Mouse (Mus musculus) limb, embryonic 10.5 days (tissue): ENCODE measurements around the gene Gm20403. TPM values are rescaled to one million over a fixed set of nuclear protein-coding genes. Genes with fewer than 3 reads are reported as not detected.

Experiments
- DNase-seq: peaks from one replicate; pipeline ENCODE4 v3.0.0-alpha.2; 2017; ENCODE audit warnings: low spot score
- H3K27ac ChIP-seq: fragments of 300-500 bp; sonication (generic); 2 replicates; pipeline ENCODE4 v1.5.1; 2016; ENCODE audit warnings: mild to moderate bottlenecking
- H3K27me3 ChIP-seq: fragments of 300-500 bp; sonication (generic); 2 replicates; pipeline ENCODE4 v1.6.1; 2016; ENCODE audit warnings: low read depth, mild to moderate bottlenecking; ENCODE audit not compliant: poor library complexity, severe bottlenecking
- H3K36me3 ChIP-seq: fragments of 300-500 bp; sonication (generic); 2 replicates; pipeline ENCODE4 v1.6.1; 2016; ENCODE audit warnings: mild to moderate bottlenecking, moderate library complexity
- H3K4me1 ChIP-seq: fragments of 300-500 bp; sonication (generic); 2 replicates; pipeline ENCODE4 v1.6.1; 2016
- H3K4me3 ChIP-seq: fragments of 300-500 bp; sonication (generic); 2 replicates; pipeline ENCODE4 v1.5.1; 2016; ENCODE audit warnings: mild to moderate bottlenecking, moderate library complexity
- H3K9me3 ChIP-seq: fragments of 300-500 bp; sonication (generic); replicated peaks from 2 replicates; pipeline ENCODE4 v1.6.1; 2016; ENCODE audit warnings: mild to moderate bottlenecking
- WGBS: fragments of 180-500 bp; shearing (Covaris S2); methylation state at CpG from one replicate; pipeline ENCODE4 v1.1.7; 2016; 5-methylcytosine and 5-hydroxymethylcytosine counted together
- polyA plus RNA-seq: library from polyadenylated mRNA; unstranded; fragments of >200 nt; fragmentation: Nextera tagmentation; extraction: Ambion mirVana; gene quantifications from 2 replicates; pipeline ENCODE4 v1.2.1, GENCODE M21; 2016

Gm20403 gene
- not detected in 2 replicates for polyA plus RNA-seq

GRCm38 (mm10) chr12:54986052-54986717 lies at the start of gene Gm20403:
Gene Gm20403, minus strand, starts transcription at chr12:54986529.
- H3K36me3 ChIP-seq = peaks cover 21% of the 10 kb centered on the region
- H3K9me3 ChIP-seq = no peaks in the 10 kb centered on the region
- peaks cover 10% of the 10 kb centered on the region for H3K4me1 ChIP-seq
- H3K4me3 ChIP-seq = peak within 1 kb of the TSS; percentile 77
- H3K27me3 ChIP-seq = no peaks in the 10 kb centered on the region
- H3K27ac ChIP-seq = peak within 1 kb of the TSS; percentile 97
- WGBS = under 1% methylated on average over 53 of the region's 60 CpGs
- DNase-seq = peak; percentile 76

- H3K27me3 ChIP-seq = no peaks in the 10 kb centered on the region
Observed at GRCm38 (mm10) chr12:55027088-55027487, 40.8 kb upstream of the Gm20403 start.

GRCm38 (mm10) chr12:55023284-55023683 lies 37.0 kb upstream of the Gm20403 start:
- Histone ChIP-seq H3K27ac (no peak overlapping the region), H3K4me1 (0 out of 2 replicates have a peak, but pooled peaks cover 4% of the 10 kb centered on the region), H3K27me3 (no peaks in the 10 kb centered on the region), H3K4me3 (no peak overlapping the region), H3K9me3 (no peaks in the 10 kb centered on the region), H3K36me3 (no peaks in the 10 kb centered on the region)
- 84% methylated on average over 2 of the region's 2 CpGs for WGBS
- no peak for DNase-seq

More at GRCm38 (mm10) chr12:55027088-55027487, 40.8 kb upstream of the Gm20403 start:
- Histone ChIP-seq H3K36me3 (no peaks in the 10 kb centered on the region), H3K4me3 (no peak overlapping the region), H3K4me1 (no peaks in the 10 kb centered on the region), H3K9me3 (no peaks in the 10 kb centered on the region), H3K27ac (no peak overlapping the region)
- DNase-seq = no peak
- WGBS = 41% methylated on average over 3 of the region's 3 CpGs

- 89% methylated on average over 7 of the region's 7 CpGs for WGBS
- no peak overlapping the region for H3K27ac ChIP-seq
- peaks cover 23% of the 10 kb centered on the region for H3K4me1 ChIP-seq
- no peak overlapping the region for H3K4me3 ChIP-seq
- no peak for DNase-seq
- H3K27me3 ChIP-seq = no peaks in the 10 kb centered on the region
- no peaks in the 10 kb centered on the region for H3K36me3 ChIP-seq
- no peaks in the 10 kb centered on the region for H3K9me3 ChIP-seq
Observed at GRCm38 (mm10) chr12:55019421-55019877, 33.1 kb upstream of the Gm20403 start.

GRCm38 (mm10) chr12:55017119-55017721 lies 30.9 kb upstream of the Gm20403 start:
- no peaks in the 10 kb centered on the region for H3K36me3 ChIP-seq
- H3K27ac ChIP-seq = peak overlapping the region; percentile 23; the same call in 1 of the 2 replicates
- H3K27me3 ChIP-seq = no peaks in the 10 kb centered on the region
- no peak overlapping the region for H3K4me3 ChIP-seq
- H3K4me1 ChIP-seq = peaks cover 23% of the 10 kb centered on the region
- H3K9me3 ChIP-seq = no peaks in the 10 kb centered on the region
- WGBS = 62% methylated on average over 9 of the region's 9 CpGs
- DNase-seq = no peak

- H3K27ac ChIP-seq = peak overlapping the region; percentile 23; the same call in 1 of the 2 replicates
- WGBS = 80% methylated on average over 8 of the region's 8 CpGs
- no peaks in the 10 kb centered on the region for H3K36me3 ChIP-seq
- no peak for DNase-seq
- H3K27me3 ChIP-seq = no peaks in the 10 kb centered on the region
- peaks cover 23% of the 10 kb centered on the region for H3K4me1 ChIP-seq
- no peaks in the 10 kb centered on the region for H3K9me3 ChIP-seq
- H3K4me3 ChIP-seq = no peak overlapping the region
Observed at GRCm38 (mm10) chr12:55016339-55017118, 30.2 kb upstream of the Gm20403 start.

- Histone ChIP-seq H3K27ac (no peak overlapping the region), H3K4me1 (peaks cover 23% of the 10 kb centered on the region), H3K27me3 (no peaks in the 10 kb centered on the region), H3K36me3 (no peaks in the 10 kb centered on the region), H3K4me3 (no peak overlapping the region), H3K9me3 (no peaks in the 10 kb centered on the region)
- WGBS = 46% methylated on average over 5 of the region's 5 CpGs
- DNase-seq = peak; percentile 51
Observed at GRCm38 (mm10) chr12:55015428-55015827, 29.1 kb upstream of the Gm20403 start.

- H3K27ac ChIP-seq = no peak within 1 kb of the TSS
- no peaks in the 10 kb centered on the region for H3K36me3 ChIP-seq
- H3K4me3 ChIP-seq = no peak within 1 kb of the TSS
- no peaks in the 10 kb centered on the region for H3K27me3 ChIP-seq
- no peaks in the 10 kb centered on the region for H3K9me3 ChIP-seq
- WGBS = 86% methylated on average over 6 of the region's 6 CpGs
- peaks cover 20% of the 10 kb centered on the region for H3K4me1 ChIP-seq
- DNase-seq = no peak
Observed at GRCm38 (mm10) chr12:55013626-55014398, 27.5 kb upstream of the Gm20403 start, which contains the start of gene Baz1a. Gene Baz1a, minus strand, starts transcription at chr12:55014348.

GRCm38 (mm10) chr12:55013031-55013430 lies 26.7 kb upstream of the Gm20403 start:
- no peak overlapping the region for H3K27ac ChIP-seq
- DNase-seq = no peak

GRCm38 (mm10) chr12:55007361-55008008 lies 21.2 kb upstream of the Gm20403 start:
- Histone ChIP-seq H3K27ac (no peak overlapping the region), H3K9me3 (no peaks in the 10 kb centered on the region), H3K36me3 (no peaks in the 10 kb centered on the region), H3K27me3 (no peaks in the 10 kb centered on the region), H3K4me3 (no peak overlapping the region), H3K4me1 (no peaks in the 10 kb centered on the region)
- no peak for DNase-seq
- WGBS = 85% methylated on average over 14 of the region's 14 CpGs

More at GRCm38 (mm10) chr12:55013031-55013430, 26.7 kb upstream of the Gm20403 start:
- H3K9me3 ChIP-seq = no peaks in the 10 kb centered on the region
- H3K4me3 ChIP-seq = no peak overlapping the region
- 72% methylated on average over 1 of the region's 1 CpGs for WGBS
- no peaks in the 10 kb centered on the region for H3K27me3 ChIP-seq
- H3K36me3 ChIP-seq = no peaks in the 10 kb centered on the region
- H3K4me1 ChIP-seq = peaks cover 20% of the 10 kb centered on the region

GRCm38 (mm10) chr12:55006071-55006470 lies 19.7 kb upstream of the Gm20403 start:
- no peak for DNase-seq
- no peaks in the 10 kb centered on the region for H3K9me3 ChIP-seq
- no peaks in the 10 kb centered on the region for H3K36me3 ChIP-seq
- H3K4me3 ChIP-seq = no peak overlapping the region
- no peaks in the 10 kb centered on the region for H3K4me1 ChIP-seq
- no peaks in the 10 kb centered on the region for H3K27me3 ChIP-seq
- 93% methylated on average over 7 of the region's 7 CpGs for WGBS
- no peak overlapping the region for H3K27ac ChIP-seq

GRCm38 (mm10) chr12:55004396-55004795 lies 18.1 kb upstream of the Gm20403 start:
- Histone ChIP-seq H3K4me1 (no peaks in the 10 kb centered on the region), H3K27me3 (no peaks in the 10 kb centered on the region), H3K36me3 (no peaks in the 10 kb centered on the region), H3K4me3 (no peak overlapping the region), H3K9me3 (no peaks in the 10 kb centered on the region), H3K27ac (no peak overlapping the region)
- 93% methylated on average over 3 of the region's 3 CpGs for WGBS
- DNase-seq = no peak
